Mouse (Mus musculus) ES-E14 (cell line): Measurements from ENCODE around the gene Btg2.

Experiments
- CHD2 ChIP-seq: IDR thresholded peaks from 2 replicates; pipeline ENCODE4 v1.6.1; 2014; ENCODE audit warnings: mild to moderate bottlenecking, low read depth, low read length, inconsistent platforms
- HCFC1 ChIP-seq: IDR thresholded peaks from 2 replicates; pipeline ENCODE4 v1.6.1; 2012; ENCODE audit warnings: low read length, inconsistent platforms, borderline replicate concordance; ENCODE audit not compliant: insufficient read depth
- MAFK ChIP-seq: IDR thresholded peaks from 2 replicates; pipeline ENCODE4 v1.6.1; 2014; ENCODE audit warnings: mild to moderate bottlenecking, low read depth, low read length, inconsistent platforms; ENCODE audit not compliant: insufficient read depth
- ZNF384 ChIP-seq: IDR thresholded peaks from 2 replicates; pipeline ENCODE4 v1.6.1; 2012; ENCODE audit warnings: low read depth, low read length, inconsistent platforms

DNA sequence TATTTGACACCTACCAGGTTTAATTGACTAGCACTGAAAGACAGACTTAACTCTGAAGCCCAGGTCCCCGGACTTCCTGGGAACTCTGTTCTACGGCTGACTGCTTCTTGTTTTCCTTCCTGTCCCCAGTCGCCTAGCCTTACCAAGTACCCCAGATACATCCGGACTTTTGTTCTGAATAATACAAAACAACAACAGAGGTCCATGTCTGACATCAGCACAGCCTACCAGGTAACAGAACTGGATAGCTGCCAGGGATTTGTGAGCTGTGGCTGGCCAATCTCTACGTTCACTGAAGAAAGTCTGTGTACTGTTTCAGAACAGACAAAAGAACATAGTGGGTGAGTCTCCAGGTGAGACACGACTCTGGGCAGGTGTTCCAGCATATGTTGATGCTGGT lies 20.1 kb downstream of the Btg2 start:
- TF ChIP-seq ZNF384 (no peak), CHD2 (no peak), MAFK (no peak), HCFC1 (no peak)
